Mouse (Mus musculus): ENCODE data around the gene Tgm1.

The Tgm1 gene

GRCm38 (mm10) chr14:55671486-55671832 is 42.3 kb downstream of the Tgm1 start:
- DNase-seq = no peak

- DNase-seq = no peak
Observed at GRCm38 (mm10) chr14:55660636-55661035, 53.1 kb downstream of the Tgm1 start.

- peak; percentile 73 for DNase-seq
Observed at GRCm38 (mm10) chr14:55659960-55660573, 53.7 kb downstream of the Tgm1 start, which contains the start of gene Mdp1. Mdp1 (minus strand) TSS chr14:55660508.

- no peak for DNase-seq
Observed at GRCm38 (mm10) chr14:55658011-55658410, 55.7 kb downstream of the Tgm1 start.

DNA sequence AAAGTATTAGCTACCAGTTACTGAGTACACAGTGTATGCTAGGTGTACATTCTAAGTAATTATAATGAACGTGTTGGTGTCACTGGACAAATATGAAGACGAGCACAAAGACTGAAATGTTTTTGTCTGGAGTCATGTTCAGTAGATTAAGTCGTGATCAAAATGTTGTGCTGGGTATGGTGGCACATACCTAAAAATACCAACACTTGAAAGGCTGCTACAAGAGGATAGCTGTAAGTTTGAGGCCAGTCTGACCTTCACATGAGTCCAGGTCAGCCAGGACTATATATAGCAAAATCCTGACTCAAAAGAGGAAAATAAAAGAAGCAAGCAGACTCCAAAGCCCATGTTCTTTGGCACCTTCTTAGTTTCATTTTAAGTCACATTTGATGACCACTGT is 56.8 kb downstream of the Tgm1 start:
- no peak for DNase-seq

DNA sequence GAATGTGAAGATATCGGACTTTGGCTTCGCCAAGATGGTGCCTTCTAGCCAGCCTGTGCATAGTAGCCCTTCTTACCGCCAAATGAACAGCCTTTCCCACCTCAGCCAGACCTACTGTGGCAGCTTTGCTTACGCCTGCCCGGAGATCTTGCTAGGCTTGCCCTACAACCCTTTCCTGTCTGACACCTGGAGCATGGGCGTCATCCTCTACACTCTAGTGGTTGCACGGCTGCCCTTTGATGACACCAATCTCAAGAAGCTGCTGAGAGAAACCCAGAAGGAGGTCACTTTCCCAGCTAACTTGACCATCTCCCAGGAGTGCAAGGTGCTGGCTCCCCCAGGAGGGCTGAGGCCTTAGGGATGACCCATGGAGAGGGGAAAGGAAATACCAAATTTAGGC is 62.2 kb downstream of the Tgm1 start:
- no peak for DNase-seq

All from cerebellum, adult 11-12 months (tissue).